In the genomic region with DNA sequence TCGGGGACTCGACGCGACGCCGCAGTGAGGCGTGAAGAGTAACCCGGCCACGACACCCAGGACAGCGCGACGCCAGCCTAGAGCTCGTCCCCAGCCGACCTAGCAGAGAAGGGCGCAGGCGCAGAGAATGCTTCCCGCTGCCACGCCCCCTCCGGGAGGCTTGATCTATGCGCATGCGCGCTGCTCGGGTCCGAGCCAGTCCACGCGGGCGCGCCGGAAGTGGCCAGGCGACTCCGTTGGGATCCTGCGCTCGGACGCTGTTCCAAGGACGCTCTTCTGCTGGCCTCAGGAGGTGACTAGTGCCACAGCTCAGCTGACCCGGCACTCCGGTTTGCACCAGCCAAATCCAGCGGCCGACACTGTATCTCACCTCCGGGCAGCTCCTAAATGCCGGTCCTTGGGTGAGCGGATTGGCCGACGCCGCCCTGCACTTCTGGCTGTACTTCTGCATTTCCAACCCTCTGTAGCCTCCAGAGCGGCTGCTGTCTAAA, we compare ENCODE assay signal across 8 mouse cellular contexts. TPM values are rescaled to one million over a fixed set of nuclear protein-coding genes. Genes with fewer than 3 reads are reported as not detected.
DNase-seq lines count a peak whose midpoint lies in the region; ATAC-seq and TF ChIP-seq lines count a peak whose summit lies in the region.

A gene (minus strand): TSS at position 148 of the 491 bp plus-strand sequence.

- no peaks in the 10 kb centered on the region for H3K4me1 ChIP-seq in ES-E14 (ENCODE audit: control insufficient read depth in 2 of 2, insufficient read depth in 2 of 2, low read length in 2 of 2, poor library complexity in 1 of 2)
- H3K4me1 ChIP-seq in forebrain, embryonic 15.5 days: peaks cover 11% of the 10 kb centered on the region
- H3K4me1 ChIP-seq in lung, adult 2 months (ENCODE audit: control insufficient read depth, insufficient read depth, low read length): peaks cover 3% of the 10 kb centered on the region

- WGBS in forebrain, embryonic 15.5 days: under 1% methylated on average over 46 of the region's 46 CpGs
- WGBS in lung, adult 2 months: under 1% methylated on average over 46 of the region's 46 CpGs

- TF ChIP-seq POLR2A in lung, adult 2 months (IDR thresholded peaks at IDR 0.05; ENCODE audit: borderline replicate concordance, extremely low read depth, low read depth, low read length): no peak; the same call in 1 of the 2 replicates

- peak within 1 kb of the TSS; percentile 82 to 87 for H3K4me3 ChIP-seq in ES-E14 (ENCODE audit: insufficient read depth in 1 of 2, low read depth in 1 of 2, low read length in 2 of 2, poor library complexity in 1 of 2, severe bottlenecking in 1 of 2)
- peak within 1 kb of the TSS; percentile 57 for H3K4me3 ChIP-seq in forebrain, embryonic 15.5 days
- peak within 1 kb of the TSS; percentile 98 for H3K4me3 ChIP-seq in lung, adult 2 months (replicated peaks; ENCODE audit: extremely low read depth, low read depth, low read length)

- no peaks in the 10 kb centered on the region for H3K36me3 ChIP-seq in ES-E14 (ENCODE audit: control insufficient read depth, insufficient read depth, low read length, poor library complexity, severe bottlenecking)
- 0 out of 2 replicates have a peak, but pooled peaks cover 3% of the 10 kb centered on the region for H3K36me3 ChIP-seq in forebrain, embryonic 15.5 days

- H3K27ac ChIP-seq in ES-E14 (ENCODE audit: insufficient read depth, low read depth, low read length, poor library complexity, severe bottlenecking): no peak within 1 kb of the TSS
- peak within 1 kb of the TSS; percentile 93 for H3K27ac ChIP-seq in forebrain, embryonic 15.5 days (replicated peaks)

- intact Hi-C loops in heart, postnatal 25 days (cut with DNase I): no loop called here

- H3K9ac ChIP-seq in ES-E14 (ENCODE audit: insufficient read depth, low read depth, low read length, poor library complexity, severe bottlenecking): peak within 1 kb of the TSS; percentile 85
- peak within 1 kb of the TSS; percentile 73 for H3K9ac ChIP-seq in forebrain, embryonic 15.5 days (replicated peaks)

- peak within 1 kb of the TSS; percentile 65 for H3K4me2 ChIP-seq in forebrain, embryonic 15.5 days (replicated peaks)

- H3K27me3 ChIP-seq in forebrain, embryonic 15.5 days: no peaks in the 10 kb centered on the region

- no peak for TF ChIP-seq CTCF in lung, adult 2 months (IDR thresholded peaks at IDR 0.05; ENCODE audit: insufficient read depth, low read length)

- in situ Hi-C loops in ES-E14 (cut with MboI; ENCODE audit: low sequenced_read_pairs in 2 of 2, unreplicated experiment in 2 of 2): no loop called here

- ATAC-seq in forebrain, embryonic 15.5 days (replicated peaks): peak; percentile 98
- ATAC-seq in neutrophil, adult 5-6 weeks (ENCODE audit: extremely low read depth, insufficient number of reproducible peaks, low FRiP score, poor library complexity, severe bottlenecking): peak; percentile 88

- H3K9me3 ChIP-seq in ES-E14 (ENCODE audit: control insufficient read depth, insufficient read depth, low read depth, low read length): no peaks in the 10 kb centered on the region
- H3K9me3 ChIP-seq in forebrain, embryonic 15.5 days: no peaks in the 10 kb centered on the region

- peak; percentile 80 for DNase-seq in ES-E14 (ENCODE audit: low read depth, low spot score)
- peak; percentile 97 for DNase-seq in cerebellum, adult 11-12 months
- peak; percentile 95 for DNase-seq in heart, postnatal 25 days (ENCODE audit: low spot score)
- DNase-seq in layer of hippocampus, adult 18-20 months (ENCODE audit: low spot score in 2 of 2): peak; percentile 92 to 97
- peak; percentile 98 for DNase-seq in lung, adult 2 months
- DNase-seq in thymus, adult 18-20 months: peak; percentile 86 to 89

TF ChIP-seq in ES-E14, 5 proteins besides CTCF, POLR2A, EP300 and RAD21:
- no peak for TF ChIP-seq MAFK (IDR thresholded peaks at IDR 0.05; ENCODE audit: insufficient read depth, low read depth, low read length)
- no peak for TF ChIP-seq CHD2 (IDR thresholded peaks at IDR 0.05; ENCODE audit: low read depth, low read length)
- no peak for TF ChIP-seq HCFC1 (IDR thresholded peaks at IDR 0.05; ENCODE audit: borderline replicate concordance, insufficient read depth, low read length)
- no peak for TF ChIP-seq ZC3H11A (IDR thresholded peaks at IDR 0.05; ENCODE audit: borderline replicate concordance, low read depth, low read length)
- TF ChIP-seq ZNF384 (IDR thresholded peaks at IDR 0.05; ENCODE audit: low read depth, low read length): no peak

RNA-seq across cellular contexts. Expression of the gene that starts here (rescaled TPM):
- total RNA-seq in ES-E14 (2012; rRNA removed): 8.8 and 12.6 TPM in 2 replicates
- 10.9 and 11.5 TPM in 2 replicates for polyA plus RNA-seq in forebrain, embryonic 15.5 days (2015; fragmentation: Nextera tagmentation; extraction: Ambion mirVana)
- 10 to 100 TPM; 12.2 to 14.2 TPM for total RNA-seq in heart, postnatal 25 days (2021)
- total RNA-seq in layer of hippocampus, adult 18-20 months (2021): 10 to 100 TPM; 15.1 to 15.6 TPM
- polyA plus RNA-seq in lung, adult 2 months (2012; rRNA removed): 3.1 and 5.1 TPM in 2 replicates
- 22.2 and 27.7 TPM in 2 replicates for total RNA-seq in neutrophil, adult 5-6 weeks (2017)
